Mouse (Mus musculus): ENCODE data around the gene Eps8l3.

DNA sequence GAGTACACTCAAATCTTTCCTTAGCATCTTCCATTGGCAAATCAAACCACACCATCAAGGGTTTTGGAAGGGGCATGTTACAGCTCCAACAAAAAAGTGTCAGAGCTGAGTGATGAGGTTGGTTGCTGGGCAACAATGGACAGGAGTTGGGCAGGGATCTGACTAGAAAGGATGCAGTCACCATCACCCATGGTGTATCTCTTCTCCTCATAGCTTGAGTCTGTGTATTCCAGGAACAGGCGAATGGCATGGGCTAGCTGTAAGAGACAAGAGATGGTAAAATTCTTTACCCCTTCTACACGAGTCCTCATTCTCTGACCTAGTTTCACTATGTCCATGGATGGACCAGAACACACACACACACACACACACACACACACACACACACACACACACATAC lies 54.1 kb downstream of the Eps8l3 start:
- TF ChIP-seq CTCF (IDR thresholded peaks at IDR 0.05; ENCODE audit: low read depth), result no peak
- no peak for TF ChIP-seq EP300 (IDR thresholded peaks at IDR 0.05; ENCODE audit: low read depth)
